Mouse (Mus musculus) embryonic facial prominence, embryonic 12.5 days (tissue): Measurements from ENCODE around the gene Krtap26-1. TPM values are rescaled to one million over a fixed set of nuclear protein-coding genes. Genes with fewer than 3 reads are reported as not detected.

Source experiments
- ATAC-seq: fragments of 200-750 bp; cut with Nextera tagmentation; 2 replicates; pipeline ENCODE4 v1.8.0; 2017; ENCODE audit not compliant: insufficient number of reproducible peaks, insufficient read depth, low FRiP score, low TSS enrichment
- H3K27ac ChIP-seq: fragments of 300-500 bp; sonication (generic); 2 replicates; pipeline ENCODE4 v1.5.1; 2016; ENCODE audit warnings: mild to moderate bottlenecking
- H3K27me3 ChIP-seq: fragments of 300-500 bp; sonication (generic); 2 replicates; pipeline ENCODE4 v1.6.1; 2016; ENCODE audit warnings: mild to moderate bottlenecking, moderate library complexity
- H3K36me3 ChIP-seq: fragments of 300-500 bp; sonication (generic); 2 replicates; pipeline ENCODE4 v1.6.1; 2016; ENCODE audit warnings: mild to moderate bottlenecking
- H3K4me1 ChIP-seq: fragments of 300-500 bp; sonication (generic); 2 replicates; pipeline ENCODE4 v1.6.1; 2016
- H3K4me2 ChIP-seq: fragments of 300-500 bp; sonication (generic); replicated peaks from 2 replicates; pipeline ENCODE4 v1.6.1; 2016; ENCODE audit warnings: mild to moderate bottlenecking, moderate library complexity
- H3K4me3 ChIP-seq: fragments of 300-500 bp; sonication (generic); 2 replicates; pipeline ENCODE4 v1.5.1; 2016; ENCODE audit warnings: mild to moderate bottlenecking
- H3K9ac ChIP-seq: fragments of 300-500 bp; sonication (generic); 2 replicates; pipeline ENCODE4 v1.6.1; 2016; ENCODE audit warnings: mild to moderate bottlenecking, moderate library complexity
- H3K9me3 ChIP-seq: fragments of 300-500 bp; sonication (generic); 2 replicates; pipeline ENCODE4 v1.6.1; 2016; ENCODE audit warnings: mild to moderate bottlenecking, moderate library complexity
- WGBS: fragments of 180-500 bp; shearing (Covaris S2); methylation state at CpG from one replicate; pipeline ENCODE4 v1.1.7; 2016; 5-methylcytosine and 5-hydroxymethylcytosine counted together
- polyA plus RNA-seq: library from polyadenylated mRNA; unstranded; fragments of >200 nt; fragmentation: Nextera tagmentation; extraction: Ambion mirVana; gene quantifications from 2 replicates; pipeline ENCODE4 v1.2.1, GENCODE M21; 2016

Gene Krtap26-1
- polyA plus RNA-seq = not detected in 2 replicates

DNA sequence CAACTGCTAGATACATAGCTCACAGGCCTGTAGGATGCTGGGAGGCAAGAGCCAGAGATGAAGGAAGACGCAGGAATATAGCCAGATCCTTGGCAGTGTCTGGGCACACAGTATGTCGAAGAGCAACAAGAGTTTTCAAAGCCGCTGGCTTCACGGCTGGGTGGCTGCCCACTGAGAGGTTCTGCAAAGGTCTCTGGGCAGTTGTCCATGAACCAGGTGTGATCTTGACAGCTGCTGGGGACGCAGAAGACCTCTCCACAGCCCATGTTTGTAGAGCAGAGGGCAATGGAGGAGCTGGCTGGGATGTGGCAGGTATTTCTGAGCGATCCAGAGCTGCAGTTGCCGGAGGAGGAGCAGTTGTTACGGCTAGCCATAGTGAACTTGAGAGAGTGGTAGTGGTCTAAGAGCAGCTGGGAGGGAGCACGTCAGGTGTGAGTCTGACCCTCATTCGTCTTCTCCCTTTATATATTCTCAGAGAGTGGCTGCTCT is at the start of gene Krtap26-1:
Gene Krtap26-1, minus strand, starts transcription at position 439 of the 489 bp plus-strand sequence.
- no peak within 1 kb of the TSS for H3K9ac ChIP-seq
- H3K36me3 ChIP-seq = no peaks in the 10 kb centered on the region
- H3K4me2 ChIP-seq = no peak within 1 kb of the TSS
- H3K4me1 ChIP-seq = no peaks in the 10 kb centered on the region
- WGBS = 91% methylated on average over 10 of the region's 10 CpGs
- no peak within 1 kb of the TSS for H3K27ac ChIP-seq
- H3K9me3 ChIP-seq = no peaks in the 10 kb centered on the region
- H3K27me3 ChIP-seq = no peaks in the 10 kb centered on the region
- no peak for ATAC-seq
- H3K4me3 ChIP-seq = no peak within 1 kb of the TSS

DNA sequence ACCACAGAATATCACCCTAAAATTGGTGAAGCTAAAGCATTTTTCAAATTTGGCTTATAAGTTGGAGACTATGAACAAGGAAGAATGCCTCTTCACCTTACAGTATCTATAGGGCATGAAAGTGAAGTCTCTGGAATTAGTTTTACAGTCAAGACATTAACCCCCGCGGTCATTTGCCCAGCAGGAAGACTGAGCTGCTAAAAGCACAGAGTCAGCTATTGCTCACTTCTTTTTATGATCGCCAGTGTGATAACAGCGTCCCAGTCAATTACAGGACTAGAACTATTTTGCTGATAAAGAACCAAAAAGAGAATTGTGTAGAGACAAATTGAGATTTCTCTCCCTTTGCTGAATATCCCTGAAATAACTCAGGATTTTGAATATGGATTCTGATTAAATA is 48.7 kb upstream of the Krtap26-1 start:
- 76% methylated on average over 4 of the region's 4 CpGs for WGBS
- Histone ChIP-seq H3K9me3 (no peaks in the 10 kb centered on the region), H3K9ac (no peak overlapping the region), H3K27me3 (no peaks in the 10 kb centered on the region), H3K4me3 (no peak overlapping the region), H3K4me1 (no peaks in the 10 kb centered on the region), H3K27ac (no peak overlapping the region), H3K4me2 (no peak overlapping the region), H3K36me3 (no peaks in the 10 kb centered on the region)
- ATAC-seq = no peak

DNA sequence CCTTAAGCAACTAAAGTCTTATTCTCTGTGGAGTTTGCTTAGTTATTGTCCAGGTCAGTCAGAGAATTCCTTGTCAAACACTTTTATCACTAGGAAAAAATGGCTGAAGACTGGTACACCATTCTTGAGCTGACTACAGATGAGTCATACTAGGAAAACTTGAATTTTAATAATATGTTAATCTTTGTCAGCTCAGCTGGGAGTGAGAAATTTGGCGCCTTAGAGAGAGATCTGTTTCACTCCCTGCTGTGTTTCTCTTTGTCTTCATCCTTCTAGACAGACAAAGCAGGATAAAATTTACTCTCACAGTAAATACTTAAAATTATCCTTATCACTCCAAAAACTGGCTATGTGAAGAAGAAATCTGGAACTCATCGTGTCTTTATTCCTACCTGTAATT is 33.7 kb upstream of the Krtap26-1 start:
- Histone ChIP-seq H3K4me1 (no peaks in the 10 kb centered on the region), H3K4me3 (no peak overlapping the region), H3K9me3 (no peaks in the 10 kb centered on the region), H3K4me2 (no peak overlapping the region), H3K36me3 (no peaks in the 10 kb centered on the region), H3K27me3 (no peaks in the 10 kb centered on the region), H3K9ac (no peak overlapping the region), H3K27ac (no peak overlapping the region)
- ATAC-seq = no peak
- WGBS = 60% methylated on average over 2 of the region's 2 CpGs

DNA sequence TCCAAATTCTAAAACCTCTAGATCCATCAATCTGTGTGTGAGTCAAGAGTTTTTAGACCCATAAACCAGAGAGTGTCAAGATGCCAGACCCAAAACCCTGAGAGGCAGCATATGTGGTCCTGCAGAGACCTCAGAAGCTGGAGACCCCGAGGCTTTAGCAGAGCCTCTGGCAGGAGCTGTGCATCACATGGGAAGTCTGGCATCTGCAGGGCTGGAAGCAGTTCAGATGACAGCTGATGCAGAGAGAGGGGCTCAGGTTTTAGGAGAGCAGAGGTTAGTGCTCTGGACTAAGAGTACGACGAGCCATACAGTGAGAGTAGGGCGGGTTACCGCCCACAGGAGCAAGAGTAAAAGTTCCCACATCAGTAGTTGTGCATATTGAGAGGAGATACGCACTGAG is 31.5 kb upstream of the Krtap26-1 start:
- H3K27me3 ChIP-seq = no peaks in the 10 kb centered on the region
- no peak overlapping the region for H3K4me3 ChIP-seq
- no peak for ATAC-seq
- no peaks in the 10 kb centered on the region for H3K9me3 ChIP-seq
- 82% methylated on average over 6 of the region's 6 CpGs for WGBS
- no peak overlapping the region for H3K27ac ChIP-seq
- no peak overlapping the region for H3K9ac ChIP-seq
- H3K4me2 ChIP-seq = no peak overlapping the region
- H3K4me1 ChIP-seq = no peaks in the 10 kb centered on the region
- no peaks in the 10 kb centered on the region for H3K36me3 ChIP-seq

DNA sequence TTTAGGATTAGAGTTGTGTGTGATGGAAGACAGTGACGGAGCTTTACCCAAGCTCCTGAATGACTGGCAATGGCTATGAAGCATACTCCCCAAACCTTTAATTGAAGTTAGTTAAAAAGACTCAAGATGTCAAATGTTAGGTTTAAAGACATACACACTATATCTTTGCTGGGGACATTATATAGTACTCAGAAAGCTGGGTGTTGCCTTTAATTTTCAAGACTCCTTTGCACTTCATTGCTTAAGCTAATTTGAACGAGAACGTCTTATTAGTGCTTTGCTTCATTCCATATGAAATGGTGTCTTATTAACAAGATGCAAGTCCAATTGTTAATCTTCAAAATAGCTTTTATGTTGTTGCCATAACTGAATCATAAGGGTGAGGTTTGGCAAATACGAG is 24.0 kb upstream of the Krtap26-1 start, which contains the start of gene Krtap27-1:
Gene Krtap27-1, minus strand, starts transcription at position 101 of the 400 bp plus-strand sequence.
- H3K36me3 ChIP-seq = no peaks in the 10 kb centered on the region
- H3K27me3 ChIP-seq = no peaks in the 10 kb centered on the region
- no peak within 1 kb of the TSS for H3K9ac ChIP-seq
- WGBS = 83% methylated on average over 4 of the region's 4 CpGs
- H3K9me3 ChIP-seq = no peaks in the 10 kb centered on the region
- no peak for ATAC-seq
- H3K4me1 ChIP-seq = no peaks in the 10 kb centered on the region
- H3K4me2 ChIP-seq = no peak within 1 kb of the TSS
- no peak within 1 kb of the TSS for H3K27ac ChIP-seq
- no peak within 1 kb of the TSS for H3K4me3 ChIP-seq

DNA sequence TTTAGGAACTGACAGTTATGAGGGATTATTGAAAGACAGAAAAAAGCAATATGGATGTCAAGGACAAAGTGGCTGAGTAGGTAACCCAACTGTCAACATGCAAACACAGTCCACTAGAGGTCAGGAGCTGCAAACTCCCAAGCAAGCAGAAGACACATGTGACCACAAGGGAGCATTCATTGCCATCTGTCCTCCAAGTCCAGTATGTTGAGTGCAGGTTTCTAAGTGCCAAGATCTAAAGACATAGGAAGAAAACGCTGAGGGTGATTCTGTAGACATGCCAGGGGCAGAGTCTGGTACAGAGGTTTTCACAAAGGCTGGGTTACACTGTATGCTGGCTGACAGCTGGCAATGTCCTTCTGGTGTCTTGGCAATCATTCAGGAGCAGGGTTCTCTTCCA is 9.8 kb upstream of the Krtap26-1 start:
- 52% methylated on average over 1 of the region's 1 CpGs for WGBS
- Histone ChIP-seq H3K9me3 (no peaks in the 10 kb centered on the region), H3K4me3 (no peak overlapping the region)

DNA sequence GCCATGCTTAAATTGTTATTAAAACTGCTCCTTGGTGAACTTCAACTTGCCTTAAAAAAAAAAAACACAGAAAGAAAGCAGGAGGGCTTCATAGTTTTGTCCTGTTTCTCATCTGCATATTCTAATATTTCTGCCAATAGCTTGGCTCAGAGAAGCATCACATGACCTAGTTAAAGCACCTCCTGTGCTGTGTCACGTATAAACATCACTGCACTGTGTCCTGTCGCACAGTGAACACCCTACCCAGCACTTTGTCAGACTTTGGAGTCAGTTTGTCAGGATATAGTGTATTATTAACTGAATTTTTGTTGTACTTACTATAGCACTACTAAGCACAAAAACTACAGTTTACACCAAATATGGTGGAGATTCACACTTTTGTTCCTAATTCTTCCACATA is 4.4 kb upstream of the Krtap26-1 start:
- ATAC-seq = no peak
- no peaks in the 10 kb centered on the region for H3K27me3 ChIP-seq
- WGBS = 69% methylated on average over 2 of the region's 2 CpGs
- H3K27ac ChIP-seq = no peak overlapping the region
- H3K4me1 ChIP-seq = no peaks in the 10 kb centered on the region
- no peaks in the 10 kb centered on the region for H3K9me3 ChIP-seq
- no peak overlapping the region for H3K4me3 ChIP-seq
- H3K36me3 ChIP-seq = no peaks in the 10 kb centered on the region
- no peak overlapping the region for H3K9ac ChIP-seq
- H3K4me2 ChIP-seq = no peak overlapping the region

More for the DNA sequence above, 9.8 kb upstream of the Krtap26-1 start:
- Histone ChIP-seq H3K27ac (no peak overlapping the region), H3K9ac (no peak overlapping the region), H3K4me2 (no peak overlapping the region), H3K4me1 (no peaks in the 10 kb centered on the region), H3K36me3 (no peaks in the 10 kb centered on the region), H3K27me3 (no peaks in the 10 kb centered on the region)
- 0 out of 2 replicates have a peak, but pooled peaks have one; percentile 15 for ATAC-seq

DNA sequence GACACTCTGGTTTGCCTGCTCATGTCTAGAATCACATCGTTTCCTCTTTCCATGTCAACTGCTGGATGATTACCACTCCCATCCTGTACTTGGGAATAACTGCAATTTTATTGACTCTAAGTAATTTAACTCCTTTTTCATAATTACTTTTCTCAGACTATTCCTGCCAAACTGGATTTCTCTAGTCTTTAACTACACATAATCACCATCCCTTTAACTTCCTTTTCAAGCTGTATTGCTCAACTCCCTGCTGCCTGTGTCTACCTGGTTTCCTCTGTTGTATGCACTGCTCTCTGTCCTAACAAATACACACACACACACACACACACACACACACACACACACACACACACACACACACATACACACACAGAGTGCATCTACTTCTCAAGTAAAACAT is 3.5 kb upstream of the Krtap26-1 start:
- no peaks in the 10 kb centered on the region for H3K27me3 ChIP-seq
- no peaks in the 10 kb centered on the region for H3K4me1 ChIP-seq
- no peak overlapping the region for H3K27ac ChIP-seq
- no peaks in the 10 kb centered on the region for H3K9me3 ChIP-seq
- no peak overlapping the region for H3K4me3 ChIP-seq
- no peaks in the 10 kb centered on the region for H3K36me3 ChIP-seq
- no peak overlapping the region for H3K4me2 ChIP-seq
- no peak overlapping the region for H3K9ac ChIP-seq
- ATAC-seq = no peak
- WGBS = 56% methylated on average over 1 of the region's 1 CpGs

DNA sequence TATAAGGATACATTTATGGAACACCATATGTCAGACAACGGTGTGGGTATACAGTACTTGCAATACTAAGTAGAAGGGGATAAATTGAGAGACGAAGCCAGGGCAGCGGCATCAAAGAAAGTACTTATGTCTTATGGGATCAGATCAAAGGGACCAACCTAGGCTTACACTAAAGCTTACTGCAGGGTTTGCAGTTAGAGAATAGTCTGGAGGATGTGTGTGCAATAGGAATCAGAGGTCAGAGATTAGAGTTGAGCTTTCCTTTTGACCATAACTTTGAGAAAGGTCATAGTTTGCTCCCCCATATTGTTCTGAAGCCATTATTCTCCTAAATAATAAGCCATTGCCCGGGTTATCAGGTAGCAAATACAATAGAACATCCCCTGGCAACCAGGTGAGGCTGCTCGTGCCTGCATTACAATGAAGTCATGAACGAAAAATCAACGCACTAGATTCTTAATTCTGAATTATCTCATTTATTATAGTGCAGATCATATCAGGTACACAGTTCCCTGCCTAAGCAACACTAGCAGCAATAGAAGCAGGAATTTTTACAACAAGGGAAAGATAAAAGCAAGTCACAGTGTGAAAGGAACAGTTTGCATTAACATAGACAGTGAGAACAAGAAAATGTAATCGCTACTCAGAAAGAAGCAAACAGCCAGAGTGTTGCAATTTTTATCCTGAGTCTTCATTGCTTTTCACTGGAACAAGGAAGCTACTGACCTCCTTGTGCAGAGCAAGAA is 1.1 kb downstream of the Krtap26-1 start:
- Histone ChIP-seq H3K4me3 (no peak overlapping the region), H3K9ac (no peak overlapping the region), H3K9me3 (no peaks in the 10 kb centered on the region), H3K27ac (no peak overlapping the region), H3K4me2 (no peak overlapping the region), H3K36me3 (no peaks in the 10 kb centered on the region), H3K27me3 (no peaks in the 10 kb centered on the region), H3K4me1 (no peaks in the 10 kb centered on the region)
- 82% methylated on average over 8 of the region's 8 CpGs for WGBS
- ATAC-seq = no peak

DNA sequence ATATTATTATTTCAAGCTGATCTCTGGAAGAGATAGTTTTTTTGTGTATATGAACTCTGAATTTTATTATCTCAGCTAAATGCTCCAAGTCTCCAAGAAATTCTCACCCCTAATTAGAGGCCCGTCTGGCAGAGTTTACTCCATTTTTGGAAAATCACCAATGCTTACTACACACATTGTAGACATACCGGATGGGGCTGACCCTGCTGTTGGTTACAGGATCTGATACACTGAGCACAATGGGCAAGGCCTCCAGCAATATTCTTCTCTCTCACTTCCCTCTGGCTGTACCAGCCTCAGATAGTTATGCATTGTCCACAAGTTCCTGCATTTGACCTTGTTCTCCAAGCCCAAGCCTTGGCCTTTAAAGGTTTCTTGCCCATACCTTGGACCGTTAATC is 7.5 kb downstream of the Krtap26-1 start:
- ATAC-seq = no peak
- H3K27ac ChIP-seq = no peak overlapping the region
- H3K4me2 ChIP-seq = no peak overlapping the region
- H3K36me3 ChIP-seq = no peaks in the 10 kb centered on the region
- no peaks in the 10 kb centered on the region for H3K4me1 ChIP-seq
- H3K27me3 ChIP-seq = no peaks in the 10 kb centered on the region
- H3K4me3 ChIP-seq = no peak overlapping the region
- H3K9ac ChIP-seq = no peak overlapping the region
- WGBS = 75% methylated on average over 3 of the region's 3 CpGs
- no peaks in the 10 kb centered on the region for H3K9me3 ChIP-seq

DNA sequence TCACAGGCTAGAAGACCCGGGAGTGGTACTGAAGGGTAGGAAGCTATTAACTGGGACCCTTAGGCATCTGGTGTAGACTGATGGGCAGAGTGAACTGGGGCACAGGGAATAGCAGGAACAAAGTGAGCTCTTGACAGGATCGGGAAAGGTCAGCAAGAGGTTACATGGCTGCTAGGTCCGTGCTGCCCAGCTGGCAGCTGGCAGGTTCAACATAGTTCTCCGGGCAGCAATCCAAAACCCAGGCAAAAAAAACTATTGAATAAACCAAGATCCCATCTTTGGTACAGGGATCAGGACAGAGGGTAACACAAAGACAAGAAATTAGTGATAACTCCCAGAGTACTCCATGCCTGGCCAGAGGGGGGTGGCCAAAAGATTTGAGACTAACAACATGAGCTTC is 12.5 kb downstream of the Krtap26-1 start:
- Histone ChIP-seq H3K9me3 (no peaks in the 10 kb centered on the region), H3K9ac (no peak overlapping the region), H3K27me3 (no peaks in the 10 kb centered on the region), H3K36me3 (no peaks in the 10 kb centered on the region), H3K4me1 (no peaks in the 10 kb centered on the region), H3K4me3 (no peak overlapping the region), H3K27ac (no peak overlapping the region), H3K4me2 (no peak overlapping the region)
- WGBS = 34% methylated on average over 4 of the region's 4 CpGs
- no peak for ATAC-seq

DNA sequence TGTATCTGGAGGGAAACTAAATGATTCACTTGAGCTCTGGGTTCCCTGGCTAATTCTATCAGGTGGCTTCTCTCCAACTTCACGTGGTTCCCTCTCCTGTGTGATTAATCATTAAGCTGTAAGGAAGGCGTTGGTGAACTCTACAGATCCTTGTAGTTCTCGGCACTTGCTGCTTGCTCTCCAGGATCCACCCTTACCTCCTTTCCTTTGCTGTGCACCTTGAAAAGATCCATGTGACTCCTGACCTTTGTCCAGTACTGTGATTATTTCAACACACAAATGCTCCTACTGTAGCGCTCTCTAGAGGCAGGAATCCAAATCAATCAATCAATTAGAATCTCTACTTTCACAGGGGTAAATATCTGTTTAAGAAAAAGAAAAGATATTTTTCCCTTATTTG is 16.1 kb downstream of the Krtap26-1 start:
- Histone ChIP-seq H3K4me3 (no peak overlapping the region), H3K9ac (no peak overlapping the region), H3K4me2 (no peak overlapping the region), H3K4me1 (no peaks in the 10 kb centered on the region), H3K9me3 (no peaks in the 10 kb centered on the region), H3K27ac (no peak overlapping the region), H3K36me3 (no peaks in the 10 kb centered on the region), H3K27me3 (no peaks in the 10 kb centered on the region)
- no peak for ATAC-seq
- 78% methylated on average over 4 of the region's 4 CpGs for WGBS
